Mouse (Mus musculus) heart, postnatal 0 days (tissue): ENCODE data around the gene Poldip3. TPM values are rescaled to one million over a fixed set of nuclear protein-coding genes. Genes with fewer than 3 reads are reported as not detected.
A peak's percentile ranks its signal among the peaks of the same experiment; 100 is the strongest.

Source experiments
- ATAC-seq: fragments of 200-750 bp; cut with Nextera tagmentation; 2 replicates; pipeline ENCODE4 v1.8.0; 2017; ENCODE audit warnings: low read depth, moderate number of reproducible peaks, moderate library complexity; ENCODE audit not compliant: insufficient read depth
- DNase-seq: peaks from one replicate; pipeline ENCODE4 v3.0.0-alpha.2; 2016; ENCODE audit warnings: low spot score
- H3K27ac ChIP-seq: fragments of 300-500 bp; sonication (generic); 2 replicates; pipeline ENCODE4 v1.5.1; 2014; ENCODE audit warnings: low read depth, mild to moderate bottlenecking
- H3K27me3 ChIP-seq: fragments of 300-500 bp; sonication (generic); 2 replicates; pipeline ENCODE4 v1.6.1; 2014; ENCODE audit warnings: low read length, mixed read lengths; ENCODE audit not compliant: control insufficient read depth, insufficient read depth
- H3K36me3 ChIP-seq: fragments of 300-500 bp; sonication (generic); replicated peaks from 2 replicates; pipeline ENCODE4 v1.6.1; 2014; ENCODE audit warnings: low read length, mixed read lengths; ENCODE audit not compliant: control insufficient read depth, insufficient read depth
- H3K4me1 ChIP-seq: fragments of 300-500 bp; sonication (generic); 2 replicates; pipeline ENCODE4 v1.6.1; 2014; ENCODE audit warnings: antibody characterized with exemption; ENCODE audit not compliant: control insufficient read depth, insufficient read depth
- H3K4me2 ChIP-seq: fragments of 300-500 bp; sonication (generic); 2 replicates; pipeline ENCODE4 v1.6.1; 2014; ENCODE audit warnings: low read depth, mild to moderate bottlenecking, low read length, moderate library complexity
- H3K4me3 ChIP-seq: fragments of 300-500 bp; sonication (generic); 2 replicates; pipeline ENCODE4 v1.5.1; 2014; ENCODE audit warnings: low read depth, low read length
- H3K9ac ChIP-seq: fragments of 300-500 bp; sonication (generic); replicated peaks from 2 replicates; pipeline ENCODE4 v1.6.1; 2014; ENCODE audit warnings: low read depth, low read length, mixed read lengths
- H3K9me3 ChIP-seq: fragments of 300-500 bp; sonication (generic); replicated peaks from 2 replicates; pipeline ENCODE4 v1.6.1; 2016; ENCODE audit warnings: low read length; ENCODE audit not compliant: control insufficient read depth
- CTCF ChIP-seq: IDR thresholded peaks from 2 replicates; pipeline ENCODE4 v1.5.1; 2016; ENCODE audit warnings: antibody characterized with exemption, control low read depth, low read depth
- EP300 ChIP-seq: IDR thresholded peaks from 2 replicates; pipeline ENCODE4 v1.6.1; 2016; ENCODE audit warnings: antibody characterized with exemption, low read depth
- WGBS: fragments of 180-500 bp; shearing (Covaris S2); extraction: QIAGEN DNeasy Blood & Tissue Kit; methylation state at CpG from one replicate; pipeline ENCODE4 v1.1.7; 2014; 5-methylcytosine and 5-hydroxymethylcytosine counted together
- polyA plus RNA-seq: library from polyadenylated mRNA; unstranded; fragments of >200 nt; fragmentation: Nextera tagmentation; extraction: Ambion mirVana; gene quantifications from 2 replicates; pipeline ENCODE4 v1.2.1, GENCODE M21; 2015
- total RNA-seq: library from RNA; depleted of rRNA; stranded (reverse); fragments of >200 nt; gene quantifications from 2 replicates; pipeline ENCODE4 v1.2.3, GENCODE M21; 2014; ENCODE audit warnings: low replicate concordance

Gene Poldip3
- total and polyA plus RNA-seq, 2 experiments from 2014 or later: 38.3 to 63.6 TPM

DNA sequence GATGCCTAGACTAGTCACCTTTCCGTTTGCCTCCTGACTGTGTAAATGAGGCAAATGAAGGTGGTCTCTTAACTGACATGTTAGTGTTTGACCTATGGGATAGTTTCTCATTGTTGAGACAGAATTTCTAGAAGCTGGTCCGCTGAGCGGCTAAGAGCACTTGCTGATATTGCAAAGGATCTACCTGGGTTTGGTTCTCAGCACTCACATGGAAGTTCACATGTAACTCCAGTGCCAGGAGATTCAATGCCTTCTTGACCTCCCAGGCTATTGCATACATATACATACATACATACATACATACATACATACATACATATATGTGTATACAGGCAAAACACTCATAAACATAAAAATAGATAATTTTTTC is 874 bp upstream of the Poldip3 start:
- Histone ChIP-seq H3K4me1 (peaks cover 8% of the 10 kb centered on the region), H3K4me3 (peak overlapping the region; percentile 97; the same call in 1 of the 2 replicates), H3K9ac (peak overlapping the region; percentile 91), H3K4me2 (peak overlapping the region; percentile 54), H3K27me3 (no peaks in the 10 kb centered on the region), H3K9me3 (no peaks in the 10 kb centered on the region), H3K27ac (peak overlapping the region; percentile 96), H3K36me3 (peaks cover 22% of the 10 kb centered on the region)
- TF ChIP-seq CTCF: no peak
- no peak for TF ChIP-seq EP300
- WGBS: 22% methylated on average over 3 of the region's 3 CpGs
- no peak for ATAC-seq
- DNase-seq: no peak

DNA sequence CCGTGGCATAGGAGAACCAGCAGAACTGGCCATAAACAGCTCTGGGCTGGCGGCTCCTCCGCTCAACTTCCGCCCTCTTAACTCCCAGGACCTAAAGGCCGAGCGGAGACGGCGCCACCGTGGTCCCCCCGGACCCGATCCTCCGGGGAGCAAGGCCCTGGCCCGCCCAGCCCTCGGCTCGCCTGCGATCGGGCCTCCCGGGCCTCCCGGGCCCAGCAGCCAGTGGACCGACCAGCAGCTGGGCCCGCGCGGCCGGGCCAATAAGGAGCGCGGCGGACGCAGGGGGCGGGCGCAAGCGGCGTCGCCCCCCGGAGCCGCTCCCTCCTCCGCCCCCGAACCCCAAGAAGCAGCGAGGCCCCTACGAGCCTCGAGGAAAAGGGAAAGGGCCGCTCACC is 386 bp downstream of the Poldip3 start:
- under 1% methylated on average over 37 of the region's 41 CpGs for WGBS

DNA sequence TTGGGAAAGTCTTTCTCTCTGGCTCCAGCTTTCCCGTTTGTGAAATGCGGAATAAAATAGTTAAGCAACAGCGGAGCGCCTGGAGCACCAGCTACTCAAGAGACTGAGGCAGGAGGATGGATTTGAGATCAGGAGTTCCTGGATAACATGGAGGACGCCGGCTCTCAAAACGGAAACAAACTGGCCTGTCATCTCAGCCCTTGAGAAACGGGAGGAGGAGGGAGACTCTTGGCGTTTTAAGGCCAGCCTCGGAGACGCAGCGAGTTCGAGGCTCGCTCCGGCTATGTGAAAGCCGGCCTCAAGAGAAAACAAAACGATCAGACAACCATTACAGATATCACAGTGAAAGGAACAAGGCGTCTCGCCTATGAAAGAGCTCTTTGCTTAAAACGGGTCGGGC is 789 bp downstream of the Poldip3 start:
- H3K9ac ChIP-seq: peak overlapping the region; percentile 91
- no peaks in the 10 kb centered on the region for H3K9me3 ChIP-seq
- peak overlapping the region; percentile 97 for H3K4me3 ChIP-seq
- TF ChIP-seq EP300 (no peak), CTCF (no peak)
- DNase-seq: no peak
- H3K27ac ChIP-seq: peak overlapping the region; percentile 96
- 2% methylated on average over 21 of the region's 21 CpGs for WGBS
- peak overlapping the region; percentile 66 for H3K4me2 ChIP-seq
- H3K36me3 ChIP-seq: peaks cover 15% of the 10 kb centered on the region
- H3K4me1 ChIP-seq: peaks cover 10% of the 10 kb centered on the region
- no peaks in the 10 kb centered on the region for H3K27me3 ChIP-seq
- ATAC-seq: no peak

More for the DNA sequence above, 386 bp downstream of the Poldip3 start:
- H3K27me3 ChIP-seq: no peaks in the 10 kb centered on the region
- H3K4me2 ChIP-seq: peak overlapping the region; percentile 66
- peaks cover 8% of the 10 kb centered on the region for H3K4me1 ChIP-seq
- TF ChIP-seq EP300: no peak
- no peak for TF ChIP-seq CTCF
- H3K9me3 ChIP-seq: no peaks in the 10 kb centered on the region
- DNase-seq (peak; percentile 71), ATAC-seq (peak; percentile 84)
- peaks cover 15% of the 10 kb centered on the region for H3K36me3 ChIP-seq
- peak overlapping the region; percentile 91 for H3K9ac ChIP-seq
- H3K27ac ChIP-seq: peak overlapping the region; percentile 96
- peak overlapping the region; percentile 97 for H3K4me3 ChIP-seq

DNA sequence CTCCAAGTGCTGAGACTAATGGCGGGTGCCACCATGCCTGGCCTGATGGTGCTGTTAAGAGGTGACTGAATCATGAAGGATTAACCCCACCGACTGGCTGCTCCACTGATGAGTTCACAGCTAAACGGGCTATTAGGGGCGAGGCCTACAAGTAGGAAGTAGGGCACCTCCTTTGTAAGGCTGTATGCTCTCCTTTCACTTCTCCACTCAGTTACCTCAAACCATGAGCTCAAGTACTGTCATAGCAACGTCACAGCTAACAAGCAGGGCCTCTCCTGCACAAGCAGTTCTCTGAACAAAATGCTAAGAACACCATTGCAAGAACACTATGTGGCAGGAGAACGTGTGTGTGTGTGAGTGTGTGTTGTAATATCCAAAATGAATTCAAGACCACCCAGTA is 3.6 kb downstream of the Poldip3 start:
- Histone ChIP-seq H3K36me3 (peaks cover 15% of the 10 kb centered on the region), H3K4me3 (no peak overlapping the region), H3K9ac (no peak overlapping the region), H3K27me3 (no peaks in the 10 kb centered on the region), H3K4me2 (no peak overlapping the region), H3K4me1 (peaks cover 13% of the 10 kb centered on the region), H3K9me3 (no peaks in the 10 kb centered on the region), H3K27ac (no peak overlapping the region)
- DNase-seq: no peak
- TF ChIP-seq CTCF (no peak), EP300 (no peak)
- no peak for ATAC-seq
- 93% methylated on average over 6 of the region's 6 CpGs for WGBS

DNA sequence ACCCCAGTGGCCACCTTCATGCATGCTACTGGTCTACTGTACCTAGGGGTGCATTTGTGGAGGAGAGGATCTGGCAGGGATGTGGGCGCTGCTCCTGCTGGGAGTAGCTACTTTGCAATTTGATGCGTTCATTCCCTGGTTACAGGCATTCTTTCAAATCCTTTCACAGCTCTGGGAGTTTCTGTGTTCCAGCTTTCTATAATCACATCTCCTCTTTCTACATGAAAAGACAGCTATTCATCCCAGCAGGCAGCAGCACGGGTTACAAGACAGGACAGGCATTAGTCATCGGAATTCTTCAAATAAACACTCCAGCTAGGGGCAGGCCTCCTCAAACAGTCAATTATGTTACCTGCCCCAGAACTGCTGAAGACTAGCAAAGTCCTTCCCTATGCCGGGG is 6.3 kb downstream of the Poldip3 start:
- Histone ChIP-seq H3K4me1 (peaks cover 8% of the 10 kb centered on the region), H3K4me2 (no peak overlapping the region), H3K36me3 (peaks cover 25% of the 10 kb centered on the region), H3K9me3 (no peaks in the 10 kb centered on the region), H3K27me3 (no peaks in the 10 kb centered on the region), H3K4me3 (no peak overlapping the region), H3K9ac (no peak overlapping the region), H3K27ac (0 out of 2 replicates have a peak overlapping the region, but pooled peaks have one; percentile 25)
- ATAC-seq (no peak), DNase-seq (no peak)
- 43% methylated on average over 5 of the region's 5 CpGs for WGBS
- no peak for TF ChIP-seq EP300
- TF ChIP-seq CTCF: no peak

DNA sequence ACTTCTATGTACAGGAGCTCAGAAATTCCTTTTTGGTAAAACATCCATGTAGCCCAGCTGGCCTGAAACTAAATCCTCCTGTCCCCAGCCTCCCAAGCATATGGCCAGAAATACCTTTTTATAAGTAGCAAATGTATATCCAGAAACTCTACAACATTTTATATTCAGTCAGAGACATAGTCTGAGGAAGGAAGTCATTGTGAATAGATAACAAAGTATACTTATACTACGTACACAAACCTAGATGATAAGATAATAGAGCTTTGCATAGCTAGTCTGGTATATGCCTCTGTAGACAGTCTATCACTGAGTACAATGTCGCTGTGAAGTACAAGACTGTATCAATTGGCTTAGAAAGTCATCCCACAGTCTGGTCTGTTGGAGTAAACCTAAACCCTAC is 13.5 kb downstream of the Poldip3 start:
- Histone ChIP-seq H3K27me3 (no peaks in the 10 kb centered on the region), H3K9ac (no peak overlapping the region), H3K4me1 (no peaks in the 10 kb centered on the region), H3K4me2 (no peak overlapping the region), H3K4me3 (no peak overlapping the region), H3K36me3 (peaks cover 82% of the 10 kb centered on the region), H3K27ac (no peak overlapping the region), H3K9me3 (no peaks in the 10 kb centered on the region)
- DNase-seq: no peak
- ATAC-seq: no peak
- WGBS: 52% methylated on average over 2 of the region's 2 CpGs
- TF ChIP-seq CTCF: no peak
- no peak for TF ChIP-seq EP300
